Mouse (Mus musculus): ENCODE measurements around the gene Ttc27.

Ttc27 gene

DNA sequence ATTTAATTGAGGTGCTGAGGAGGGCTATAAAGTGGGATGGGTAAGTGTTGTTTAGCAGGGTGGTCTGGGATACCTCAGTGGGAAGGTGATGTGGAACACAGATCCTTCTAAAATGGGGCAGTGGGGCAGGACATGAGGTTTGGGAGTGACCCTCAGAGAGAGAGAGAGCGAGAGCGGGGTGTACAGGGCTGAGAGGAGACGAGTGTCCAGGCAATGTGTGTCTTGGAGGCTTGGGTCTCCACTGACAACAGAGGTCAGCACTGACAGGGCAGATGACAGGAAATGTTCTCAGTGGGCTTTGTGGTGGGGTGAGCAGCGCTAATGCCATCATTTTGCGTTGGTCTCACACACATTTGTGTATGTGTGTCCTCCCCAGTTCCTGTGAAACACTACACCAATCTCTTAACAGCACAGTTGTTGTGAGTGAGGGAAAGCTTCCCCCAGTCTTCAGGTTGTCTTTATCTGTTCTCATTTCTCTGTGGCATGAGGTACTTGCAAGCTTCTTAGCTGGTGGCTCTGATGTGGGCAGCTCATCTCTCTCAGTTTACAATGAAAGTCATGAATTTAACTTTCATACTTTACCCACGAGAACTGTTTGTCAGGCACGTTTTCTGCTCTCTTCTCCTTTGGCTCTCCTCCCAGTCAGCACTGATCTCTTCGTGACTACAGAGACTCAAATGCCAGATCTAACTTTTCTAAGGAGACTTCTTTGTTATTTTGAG, 35.5 kb downstream of the Ttc27 start:
- in situ Hi-C loops (cut with MseI, MboI): no loop called here

DNA sequence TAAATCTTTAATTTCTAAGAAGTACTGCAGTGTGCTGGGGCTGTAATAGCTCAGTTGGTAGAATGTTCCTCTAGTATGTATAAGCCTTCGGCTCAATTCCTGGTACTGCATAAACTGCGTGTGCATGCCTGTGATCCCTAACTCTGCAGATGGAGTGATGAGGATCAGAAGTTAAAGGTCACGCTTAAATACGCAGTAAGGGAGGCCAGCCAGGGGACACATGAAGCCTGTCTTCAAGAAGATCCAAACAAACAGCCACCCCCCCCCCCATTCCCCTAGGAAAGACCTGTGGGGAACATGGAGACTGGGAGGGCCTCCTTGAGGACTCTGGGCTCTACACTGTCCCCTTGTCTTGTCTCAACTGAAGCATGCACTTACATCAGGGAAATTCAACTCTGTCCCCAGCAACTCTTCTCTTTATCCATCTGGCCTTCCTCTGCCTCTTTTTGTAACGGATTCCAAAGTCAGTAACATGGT, 36.1 kb downstream of the Ttc27 start:
- in situ Hi-C loops (cut with MseI, MboI): no loop called here

DNA sequence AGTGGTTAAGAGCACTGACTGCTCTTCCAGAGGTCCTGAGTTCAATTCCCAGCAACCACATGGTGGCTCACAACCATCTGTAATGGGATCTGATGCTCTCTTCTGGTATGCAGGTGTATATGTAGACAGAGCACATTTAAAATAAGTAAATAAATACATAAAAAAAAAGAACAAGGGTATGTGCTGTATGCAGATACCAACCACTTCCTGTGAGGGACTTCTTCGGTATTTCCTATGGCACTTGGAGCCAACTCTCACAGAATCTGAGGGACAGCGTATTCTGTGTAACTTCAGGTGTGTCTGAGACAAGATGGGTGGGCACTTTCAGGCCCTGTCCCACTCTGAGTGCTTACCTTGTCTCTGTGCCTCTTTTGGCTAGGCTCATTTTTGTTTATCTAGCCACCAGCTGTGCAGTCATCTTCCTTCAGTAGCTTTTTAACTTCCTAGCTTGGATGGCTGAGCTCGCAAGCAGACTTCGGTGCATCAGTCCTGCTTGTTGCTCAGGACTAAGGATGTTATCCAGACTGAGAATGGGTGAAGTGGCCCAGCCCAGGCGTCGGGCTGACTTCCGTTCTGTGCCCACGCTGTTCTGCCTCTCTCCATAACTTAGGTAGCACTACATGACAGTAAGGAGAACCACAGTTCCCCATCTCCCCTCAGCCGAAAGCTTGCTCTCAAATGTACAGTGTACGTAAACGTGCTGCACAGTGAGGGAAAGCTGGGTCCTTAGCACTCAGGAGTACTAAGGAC, 37.0 kb downstream of the Ttc27 start:
- in situ Hi-C loops (cut with MseI, MboI): no loop called here

DNA sequence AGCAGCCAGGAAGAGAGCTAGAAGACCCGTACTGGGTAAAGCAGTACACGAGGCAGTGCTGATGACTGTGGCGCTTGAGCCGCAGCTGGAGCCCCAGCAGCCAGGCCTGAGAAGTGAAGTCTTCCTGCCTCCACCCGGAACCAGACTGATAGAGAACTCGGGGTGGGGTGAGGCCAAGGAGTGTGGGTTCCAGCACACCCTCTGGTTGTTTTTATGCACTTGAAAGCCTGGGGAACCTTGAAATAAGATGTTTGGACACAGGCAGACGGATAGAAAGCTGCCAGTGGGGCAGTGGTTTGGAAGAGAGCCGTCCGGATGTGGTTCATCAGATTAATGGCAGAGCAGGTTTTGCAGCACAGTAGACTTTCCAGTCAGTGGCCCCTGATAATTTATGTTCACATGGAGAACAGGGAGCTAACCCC, 51.9 kb downstream of the Ttc27 start:
- in situ Hi-C loops (cut with MseI, MboI): no loop called here

DNA sequence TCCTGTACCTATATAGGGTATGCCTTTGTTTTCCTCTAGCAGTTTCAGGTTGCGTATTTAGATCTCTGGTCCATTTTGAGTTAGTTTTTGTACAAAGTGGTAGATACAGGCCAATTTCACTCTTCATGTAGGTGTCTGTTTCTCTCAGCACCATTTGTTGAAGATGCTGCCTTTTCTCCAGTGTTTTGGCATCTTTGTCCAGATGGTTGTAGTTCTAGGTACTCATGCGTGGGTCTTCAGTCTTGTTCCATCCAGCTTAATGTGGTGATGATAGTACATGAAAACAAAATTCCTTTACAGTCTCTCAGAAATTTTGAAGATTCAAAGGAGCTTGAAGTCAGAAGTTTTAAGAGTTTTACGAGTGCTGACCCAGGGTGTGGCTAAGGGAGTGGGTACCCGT, 54.8 kb downstream of the Ttc27 start:
- in situ Hi-C loops (cut with MseI, MboI): no loop called here

DNA sequence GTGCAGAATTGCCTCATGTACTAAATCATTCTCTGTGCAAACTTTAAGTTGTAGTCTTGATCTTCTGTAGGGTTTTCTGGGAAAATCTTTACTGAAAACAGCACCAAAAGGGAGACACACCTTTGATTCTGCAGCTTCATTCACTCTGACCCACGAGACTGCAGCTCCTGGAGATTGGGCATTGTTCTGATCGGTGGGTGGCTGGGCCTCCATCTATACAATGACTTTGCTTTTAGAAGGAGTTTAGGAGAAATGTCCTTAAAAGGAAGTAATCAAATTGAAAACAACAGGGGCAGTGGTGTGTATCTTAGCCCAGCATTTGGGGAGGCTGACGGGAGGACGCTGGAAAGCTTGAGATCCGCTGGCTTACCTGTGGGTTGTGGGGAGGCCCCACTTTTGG, 56.0 kb downstream of the Ttc27 start:
- in situ Hi-C loops (cut with MseI, MboI): no loop called here

DNA sequence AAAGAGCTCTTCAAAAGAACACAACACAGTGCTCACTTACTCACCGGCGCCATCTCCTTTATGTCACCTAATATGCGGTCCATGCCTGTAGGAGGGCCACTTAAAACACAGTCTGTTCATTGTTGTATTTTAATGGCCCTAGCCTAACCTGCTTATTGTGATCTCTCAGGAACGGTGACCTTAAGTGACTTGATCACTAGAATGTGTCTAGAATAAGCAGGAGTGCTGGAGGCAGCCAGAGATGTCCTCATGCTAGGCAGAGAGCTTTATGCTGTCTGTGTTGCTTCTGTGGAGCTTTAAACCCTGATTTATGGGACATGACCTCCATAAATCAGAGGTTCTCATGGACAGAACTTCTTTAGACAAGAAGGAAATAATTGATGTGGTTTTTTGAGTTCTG, 62.6 kb downstream of the Ttc27 start:
- in situ Hi-C loops (cut with MseI, MboI): no loop called here

DNA sequence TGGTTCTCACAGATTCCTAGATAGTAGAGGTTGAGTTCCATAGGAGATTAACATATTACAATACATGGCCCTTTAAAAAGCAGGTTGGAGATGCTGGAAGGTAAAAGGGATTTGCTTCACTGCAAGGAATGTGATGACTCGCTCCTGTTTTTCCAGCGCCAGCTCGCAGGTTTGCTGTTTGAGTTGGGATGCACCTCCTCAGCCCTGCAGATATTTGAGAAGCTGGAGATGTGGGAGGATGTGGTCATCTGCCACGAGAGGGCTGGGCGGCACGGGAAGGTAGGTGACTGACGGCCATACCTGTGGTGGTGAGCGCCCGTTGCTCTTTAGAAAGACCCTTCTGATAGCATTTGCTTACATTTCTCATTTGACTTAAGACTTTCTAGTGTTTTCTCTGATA, 63.1 kb downstream of the Ttc27 start:
- in situ Hi-C loops (cut with MseI, MboI): no loop called here

DNA sequence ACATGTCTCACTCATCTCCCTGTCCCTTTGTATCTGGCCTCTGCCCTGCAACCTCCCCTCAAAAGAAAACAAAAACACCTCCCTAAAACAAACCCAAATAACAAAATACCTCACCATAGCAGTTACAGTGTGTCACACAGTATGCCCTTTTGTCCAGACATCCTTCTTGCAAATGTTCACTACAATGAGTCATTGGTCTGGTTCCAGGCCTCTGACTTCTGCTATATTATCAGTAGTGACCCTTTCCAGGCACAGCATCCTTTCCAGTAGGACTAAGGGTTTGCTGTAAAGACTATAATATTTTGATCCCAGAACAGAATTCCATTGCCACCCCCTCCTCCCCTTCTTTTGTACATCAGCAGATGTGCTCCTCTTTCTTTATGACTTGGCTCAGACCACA, 64.4 kb downstream of the Ttc27 start:
- in situ Hi-C loops (cut with MseI, MboI): no loop called here

DNA sequence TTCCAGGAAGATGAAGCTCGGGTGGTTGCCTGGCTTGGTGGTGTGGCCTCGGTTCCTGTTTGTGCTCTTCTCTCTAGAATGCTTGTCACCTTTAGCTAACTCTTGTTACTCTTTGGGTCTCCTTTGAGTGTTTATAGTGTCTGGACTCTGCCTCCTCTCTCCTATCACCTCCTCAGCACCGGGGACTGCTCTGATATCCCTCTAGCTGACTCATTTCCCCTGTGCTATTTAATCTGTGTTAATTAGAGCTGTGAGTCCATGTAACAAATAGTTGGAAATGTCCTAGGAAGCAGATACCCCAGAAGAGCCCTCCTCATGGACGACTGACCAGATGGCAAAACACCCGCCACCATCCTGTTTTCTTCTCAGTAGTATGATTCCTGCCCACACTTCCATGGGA, 68.1 kb downstream of the Ttc27 start:
- in situ Hi-C loops (cut with MseI, MboI): no loop called here

DNA sequence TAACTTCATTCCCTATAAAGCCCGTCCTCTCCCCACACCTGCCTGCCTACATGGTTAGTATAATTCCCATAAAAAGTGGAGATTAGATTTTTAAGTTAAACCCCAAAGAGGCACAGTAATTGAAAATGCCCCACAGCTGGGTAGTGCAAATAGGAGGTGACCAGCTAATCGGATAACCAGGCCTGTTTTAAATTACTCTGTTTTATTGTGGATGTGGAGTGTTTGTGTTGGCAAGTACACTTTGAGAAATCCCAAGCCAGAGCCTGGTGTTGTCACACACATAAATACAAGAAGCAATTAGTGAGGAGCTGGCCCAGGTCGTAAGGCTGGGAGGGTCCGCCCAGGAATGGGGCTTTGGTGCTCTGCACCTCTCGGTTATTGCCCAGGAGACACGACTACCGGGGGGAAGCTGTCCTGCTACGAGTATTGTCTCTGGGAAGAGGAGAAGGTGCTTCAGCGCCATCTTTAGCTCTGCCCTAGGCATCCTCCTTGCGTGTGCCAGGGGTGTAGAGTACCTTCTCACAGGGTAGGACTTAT, 68.7 kb downstream of the Ttc27 start:
- in situ Hi-C loops (cut with MseI, MboI): no loop called here

DNA sequence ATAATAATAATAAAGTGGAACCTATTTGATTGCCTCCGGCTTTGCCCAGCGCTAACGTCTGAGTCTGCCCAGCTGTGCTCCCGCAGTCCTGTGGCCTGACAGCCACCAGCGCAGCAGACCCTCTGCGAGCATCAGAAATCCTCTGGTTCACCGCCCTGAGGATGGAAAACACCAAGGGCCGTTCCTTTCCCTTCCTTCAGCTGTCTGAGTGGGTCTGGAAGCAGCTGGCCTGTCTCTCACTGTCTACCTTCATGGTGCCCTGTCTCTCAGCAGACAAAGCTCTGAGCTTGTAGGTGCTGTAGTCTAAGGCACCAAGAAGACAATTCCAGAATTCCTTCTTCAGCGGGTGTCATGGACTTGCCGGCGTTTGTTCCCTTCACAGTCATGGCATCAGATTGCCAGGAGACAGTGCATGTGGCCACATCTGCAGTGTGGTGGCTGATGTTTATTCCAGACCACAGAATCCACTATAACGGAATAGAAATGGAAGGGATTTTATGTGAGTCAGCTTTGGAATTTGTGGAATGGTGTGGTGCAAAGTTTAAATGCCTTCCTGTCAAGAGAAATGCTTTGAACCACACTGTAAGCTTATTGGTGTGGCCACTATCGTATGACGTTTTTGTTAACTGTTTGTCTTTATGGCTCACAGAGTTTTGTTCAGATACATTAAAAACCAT, 78.6 kb downstream of the Ttc27 start:
- in situ Hi-C loops (cut with MseI, MboI): no loop called here

DNA sequence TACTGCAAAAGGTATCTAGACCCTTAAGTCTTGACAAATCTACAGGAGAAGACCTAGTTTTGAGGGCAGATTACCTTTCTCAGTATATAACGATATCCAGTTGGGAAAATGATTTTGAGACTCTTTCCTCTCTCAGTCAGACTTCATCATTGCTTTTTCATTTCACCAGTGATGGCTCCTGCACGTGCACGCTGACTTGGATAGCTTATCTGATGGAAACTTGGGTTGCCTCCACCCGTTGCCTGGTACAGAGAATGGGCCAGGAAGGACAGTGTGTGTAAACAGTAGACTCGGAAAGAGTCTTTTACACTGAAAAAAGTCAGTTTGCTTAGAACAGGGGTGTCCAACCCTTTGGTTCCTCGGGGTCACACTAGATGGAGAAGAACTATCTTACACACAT, 82.3 kb downstream of the Ttc27 start:
- in situ Hi-C loops (cut with MseI, MboI): no loop called here

DNA sequence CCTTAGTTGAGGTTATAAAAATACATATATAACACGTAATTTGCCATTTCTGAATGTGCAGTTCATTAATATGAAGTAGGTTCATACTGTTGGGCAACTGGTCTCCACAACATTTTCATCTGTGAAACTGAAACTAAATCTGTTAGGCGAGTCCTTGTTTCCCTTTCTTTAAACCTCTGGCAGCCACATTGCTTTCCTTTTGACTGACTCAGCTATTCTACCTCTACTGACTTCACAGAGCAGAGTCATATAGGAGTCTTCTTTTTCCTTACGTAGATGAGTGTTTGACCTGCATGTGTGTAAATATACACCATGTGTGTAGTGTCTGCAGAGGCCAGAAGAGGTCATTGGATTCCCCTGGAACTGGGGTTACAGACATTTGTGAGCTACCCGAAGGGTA, 85.2 kb downstream of the Ttc27 start:
- in situ Hi-C loops (cut with MseI, MboI): no loop called here

DNA sequence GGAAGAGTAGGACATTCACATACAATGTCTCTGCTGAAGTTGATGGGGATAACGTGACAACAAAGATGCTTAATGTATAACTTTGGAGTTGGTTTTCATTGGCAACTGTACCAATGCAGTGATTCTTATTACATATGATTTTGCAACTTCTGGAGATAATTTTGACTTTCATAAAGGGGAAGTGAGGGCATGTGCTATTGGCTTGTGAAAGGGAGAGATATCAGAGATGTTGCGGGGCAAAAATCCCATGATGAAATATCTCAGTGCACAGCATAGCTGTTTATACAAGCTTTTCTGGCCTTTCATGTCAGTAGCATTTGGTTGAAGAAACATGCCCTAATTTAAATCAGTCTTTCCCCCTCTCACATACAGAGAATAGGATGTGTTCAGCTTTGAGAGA, 86.3 kb downstream of the Ttc27 start:
- in situ Hi-C loops (cut with MseI, MboI): no loop called here

DNA sequence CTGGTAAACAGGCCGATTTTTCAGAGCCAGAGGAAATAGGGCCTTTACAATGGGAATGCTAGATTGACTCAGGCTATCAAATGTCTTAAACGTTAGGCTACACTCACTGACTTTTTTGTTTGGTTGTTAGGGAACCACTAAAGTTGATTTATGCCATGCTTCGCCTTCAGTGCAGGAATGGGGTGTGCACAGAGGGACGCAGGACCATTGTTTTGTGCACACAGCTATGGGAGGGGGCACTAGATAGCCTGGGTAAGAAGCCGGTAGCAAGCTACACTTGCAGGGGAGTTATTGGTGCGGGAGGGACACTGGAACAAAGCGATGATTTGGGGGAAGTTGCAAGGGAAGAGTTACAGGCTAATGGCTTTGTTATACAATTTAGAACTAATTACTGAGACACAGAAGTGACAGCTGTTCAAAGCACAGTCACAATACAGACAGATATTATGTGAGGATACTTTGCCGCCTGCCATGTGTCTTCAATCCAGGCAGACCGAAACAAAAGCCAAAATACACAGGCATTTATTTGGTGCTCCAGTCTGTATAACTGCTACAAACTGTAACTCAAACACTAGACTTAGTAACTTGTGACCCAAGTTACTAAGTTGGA, 86.9 kb downstream of the Ttc27 start:
- in situ Hi-C loops (cut with MseI, MboI): no loop called here

DNA sequence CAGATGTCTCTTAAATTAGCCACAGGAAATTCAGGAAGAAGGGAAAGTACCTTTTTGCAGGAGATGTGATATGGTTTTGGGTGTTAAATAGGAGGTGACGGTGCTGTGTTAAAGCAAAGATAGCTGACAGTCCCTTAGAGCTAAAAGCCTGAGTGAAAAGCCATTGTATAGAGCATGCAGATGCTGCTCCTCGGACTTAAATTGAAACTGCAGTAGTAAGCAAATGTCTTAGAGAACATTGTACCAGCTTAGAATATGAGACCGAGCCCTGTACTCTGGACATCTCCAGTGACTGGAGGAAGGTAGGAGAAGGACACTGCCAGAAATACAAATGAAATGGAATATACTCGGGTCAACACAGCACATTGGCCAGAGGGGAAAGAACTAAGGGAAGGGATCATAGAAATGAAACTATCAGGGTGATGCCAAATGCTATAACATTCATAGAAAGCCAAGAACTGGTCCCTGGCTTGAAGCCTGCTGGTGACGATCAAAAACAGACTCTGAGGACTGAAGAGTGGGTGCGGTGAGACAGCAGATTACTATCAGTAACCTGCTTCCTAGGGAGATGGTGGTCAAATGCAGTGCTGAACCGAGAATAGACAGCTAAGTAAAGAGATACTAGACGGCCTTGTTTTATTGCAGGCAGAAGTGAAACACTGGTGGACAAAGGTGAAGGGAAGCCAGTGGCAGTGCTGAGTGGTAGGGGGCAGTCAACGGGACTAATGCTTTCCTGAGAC, 90.1 kb downstream of the Ttc27 start:
- in situ Hi-C loops (cut with MseI, MboI): no loop called here

DNA sequence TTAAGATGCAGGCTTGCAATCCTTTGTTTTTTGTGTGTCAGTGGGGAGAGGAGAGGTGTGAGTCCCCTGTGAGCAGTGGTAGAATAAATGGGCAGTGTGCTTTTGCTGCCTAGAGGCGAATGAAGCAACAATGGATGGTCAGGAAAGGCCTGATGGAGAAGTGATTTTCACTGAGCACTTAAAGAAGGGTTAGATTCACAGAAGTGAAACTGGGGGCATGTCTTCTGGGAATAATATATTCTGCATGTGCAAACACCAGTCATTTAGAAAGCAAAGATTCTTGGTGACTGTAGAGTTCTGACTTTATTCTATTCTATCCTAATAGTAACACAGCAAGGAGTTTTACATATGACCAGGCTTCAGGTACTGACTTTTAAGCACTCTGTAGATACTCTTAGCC, 90.8 kb downstream of the Ttc27 start:
- in situ Hi-C loops (cut with MseI, MboI): no loop called here

DNA sequence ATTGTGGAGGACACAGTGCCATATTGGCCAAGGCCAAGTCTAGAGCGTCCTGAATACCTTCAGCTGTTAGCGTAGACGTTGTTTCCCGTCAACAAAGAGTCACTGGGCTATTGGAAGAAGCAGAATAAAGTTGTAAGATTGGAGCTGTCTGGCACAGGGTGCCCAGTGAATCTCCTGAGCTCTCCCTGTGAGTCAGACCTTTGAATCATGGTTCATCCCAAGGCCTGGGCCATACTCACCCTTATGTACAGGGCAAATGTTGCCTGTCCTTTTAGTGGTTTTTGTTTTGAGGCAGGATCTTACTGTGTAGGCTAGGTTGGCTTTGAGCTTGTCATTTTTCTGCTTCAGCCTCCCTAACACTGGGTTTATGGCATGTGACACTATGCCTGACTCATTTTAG, 91.4 kb downstream of the Ttc27 start:
- in situ Hi-C loops (cut with MseI, MboI): no loop called here

DNA sequence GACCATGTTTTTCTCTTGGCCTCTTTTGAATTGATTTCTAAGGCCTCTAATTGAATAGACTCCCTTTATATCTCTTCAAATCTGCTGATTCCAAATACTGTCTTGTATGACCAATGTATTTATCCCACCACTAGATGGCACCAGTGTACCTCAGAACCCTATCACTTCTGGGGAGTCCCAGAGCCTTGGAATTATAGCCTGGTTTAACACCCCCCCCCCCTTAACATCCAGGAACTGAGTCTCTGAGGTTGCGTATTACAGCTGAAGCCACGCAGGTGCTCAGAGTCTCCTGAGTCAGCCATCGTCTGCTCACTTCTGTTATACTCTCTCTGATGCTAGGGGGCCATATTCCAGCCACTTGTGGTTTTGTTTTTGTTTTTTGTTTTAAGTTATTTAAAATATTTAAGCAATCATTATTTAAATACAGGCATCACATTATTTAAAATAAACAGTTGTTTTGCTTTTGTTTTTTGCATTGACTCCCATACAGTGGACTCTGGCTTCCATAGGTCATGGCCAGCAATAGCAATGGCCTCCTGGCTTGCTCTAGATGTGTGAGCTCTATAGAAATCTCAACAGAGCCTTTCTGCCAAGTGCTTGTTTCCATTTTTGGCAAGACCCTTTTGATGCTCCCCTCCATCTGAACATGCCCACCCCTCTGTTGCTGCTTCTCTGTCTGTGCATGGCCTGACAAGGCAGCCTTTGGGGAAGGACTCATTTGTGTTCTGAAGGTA, 93.5 kb downstream of the Ttc27 start:
- in situ Hi-C loops (cut with MseI, MboI): loop anchor here (5.0 to 10.0 kb wide), 2 partner anchors 191 to 194 kb away; partner anchors contain the start of gene Ltbp1 (in 1 of the 2)
